Mouse (Mus musculus) myocyte (in vitro differentiated cells): ENCODE data around the gene Epor. TPM values are rescaled to one million over a fixed set of nuclear protein-coding genes. Genes with fewer than 3 reads are reported as not detected.

Source experiments
- H3K27me3 ChIP-seq: one replicate; pipeline ENCODE4 v1.6.1; 2011; ENCODE audit not compliant: control insufficient read depth, insufficient read depth, insufficient read length
- H3K36me3 ChIP-seq: one replicate; pipeline ENCODE4 v1.6.1; 2011; ENCODE audit not compliant: control insufficient read depth, insufficient read depth
- H3K4me2 ChIP-seq: one replicate; pipeline ENCODE4 v1.6.1; 2011; ENCODE audit warnings: low read depth, control low read depth
- H3K4me3 ChIP-seq: one replicate; pipeline ENCODE4 v1.5.1; 2011; ENCODE audit warnings: mild to moderate bottlenecking, control low read depth, moderate library complexity
- H3K79me2 ChIP-seq: one replicate; pipeline ENCODE4 v1.6.1; 2011; ENCODE audit not compliant: control insufficient read depth, insufficient read depth
- H3ac ChIP-seq: one replicate; pipeline ENCODE4 v1.6.1; 2011; ENCODE audit not compliant: control insufficient read depth, insufficient read length
- CEBPB ChIP-seq: IDR thresholded peaks from 2 replicates; pipeline ENCODE4 v1.6.1; 2011; ENCODE audit warnings: mild to moderate bottlenecking, moderate library complexity; ENCODE audit not compliant: poor library complexity, insufficient read depth, severe bottlenecking
- E2F4 ChIP-seq: IDR thresholded peaks from one replicate; pipeline ENCODE4 v1.6.1; 2011; ENCODE audit warnings: mild to moderate bottlenecking, control low read depth, moderate library complexity; ENCODE audit not compliant: insufficient read depth
- MAX ChIP-seq: IDR thresholded peaks from one replicate; pipeline ENCODE4 v1.6.1; 2011; ENCODE audit warnings: low read depth, mild to moderate bottlenecking, control low read depth
- MYOD1 ChIP-seq, 3 experiments: IDR thresholded peaks; one replicate each; pipeline ENCODE4 v1.6.1; 2011; ENCODE audit warnings: control low read depth in 2 of 3, low read depth in 2 of 3, mild to moderate bottlenecking in 2 of 3, moderate library complexity in 1 of 3; ENCODE audit not compliant: insufficient read length in 2 of 3, control insufficient read depth in 1 of 3
- MYOG ChIP-seq, 3 experiments: IDR thresholded peaks; one replicate each; pipeline ENCODE4 v1.6.1; 2011; ENCODE audit warnings: control low read depth in 2 of 3, low read depth in 2 of 3, mild to moderate bottlenecking in 2 of 3; ENCODE audit not compliant: insufficient read length in 2 of 3, control insufficient read depth in 1 of 3, insufficient read depth in 1 of 3
- POLR2A ChIP-seq: IDR thresholded peaks from one replicate; pipeline ENCODE4 v1.6.1; 2011; ENCODE audit warnings: low read depth, mild to moderate bottlenecking, control low read depth, moderate library complexity; ENCODE audit not compliant: insufficient read length
- POLR2AphosphoS2 ChIP-seq: IDR thresholded peaks from one replicate; pipeline ENCODE4 v1.6.1; 2011; ENCODE audit warnings: low read depth, control low read depth; ENCODE audit not compliant: insufficient read length
- REST ChIP-seq: IDR thresholded peaks from one replicate; pipeline ENCODE4 v1.6.1; 2011; ENCODE audit warnings: mild to moderate bottlenecking, control low read depth, moderate library complexity; ENCODE audit not compliant: insufficient read depth, insufficient read length
- SRF ChIP-seq: IDR thresholded peaks from one replicate; pipeline ENCODE4 v1.6.1; 2011; ENCODE audit warnings: low read depth; ENCODE audit not compliant: control insufficient read depth, insufficient read length
- TCF12 ChIP-seq: IDR thresholded peaks from one replicate; pipeline ENCODE4 v1.6.1; 2011; ENCODE audit warnings: mild to moderate bottlenecking, control low read depth; ENCODE audit not compliant: poor library complexity, insufficient read depth, severe bottlenecking
- TCF3 ChIP-seq: IDR thresholded peaks from one replicate; pipeline ENCODE4 v1.6.1; 2011; ENCODE audit warnings: low read depth, control low read depth; ENCODE audit not compliant: insufficient read length
- USF1 ChIP-seq: IDR thresholded peaks from one replicate; pipeline ENCODE4 v1.6.1; 2011; ENCODE audit warnings: low read depth, mild to moderate bottlenecking, control low read depth, moderate library complexity
- polyA plus RNA-seq: library from polyadenylated mRNA; unstranded; fragments of >200 nt; fragmentation: generic; extraction: Trizol; gene quantifications from one replicate; pipeline ENCODE4 v1.2.1, GENCODE M21; 2012; ENCODE audit warnings: missing spikeins

The Epor gene
- polyA plus RNA-seq, 1 experiment, result 3.2 TPM

DNA sequence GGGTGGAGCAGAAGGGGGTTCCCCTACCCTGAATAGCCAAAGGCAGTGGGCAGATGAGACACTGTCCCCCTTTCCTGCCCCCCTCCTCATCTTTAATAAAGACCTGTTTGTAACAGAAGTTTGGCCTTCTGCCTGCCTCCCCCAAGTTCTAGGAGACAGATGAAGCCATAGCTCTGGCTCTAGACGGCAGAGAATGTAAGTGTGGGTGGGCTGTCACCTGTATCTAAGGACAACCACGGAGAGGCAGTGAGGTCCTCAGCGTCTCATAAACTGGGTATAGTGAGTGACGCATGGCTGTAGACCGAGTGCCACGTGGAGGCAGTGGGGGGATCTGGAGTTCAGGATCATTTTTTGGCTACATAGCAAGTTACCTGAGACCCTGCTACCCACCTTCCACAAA is 14.5 kb downstream of the Epor start:
- no peak overlapping the region for H3K4me2 ChIP-seq
- H3K4me3 ChIP-seq, result no peak overlapping the region
- no peaks in the 10 kb centered on the region for H3K36me3 ChIP-seq
- no peak for TF ChIP-seq TCF3
- no peak for TF ChIP-seq REST
- TF ChIP-seq POLR2AphosphoS2, result peak; percentile 41
- H3K27me3 ChIP-seq, result no peaks in the 10 kb centered on the region
- no peaks in the 10 kb centered on the region for H3K79me2 ChIP-seq
- no peak overlapping the region for H3ac ChIP-seq

DNA sequence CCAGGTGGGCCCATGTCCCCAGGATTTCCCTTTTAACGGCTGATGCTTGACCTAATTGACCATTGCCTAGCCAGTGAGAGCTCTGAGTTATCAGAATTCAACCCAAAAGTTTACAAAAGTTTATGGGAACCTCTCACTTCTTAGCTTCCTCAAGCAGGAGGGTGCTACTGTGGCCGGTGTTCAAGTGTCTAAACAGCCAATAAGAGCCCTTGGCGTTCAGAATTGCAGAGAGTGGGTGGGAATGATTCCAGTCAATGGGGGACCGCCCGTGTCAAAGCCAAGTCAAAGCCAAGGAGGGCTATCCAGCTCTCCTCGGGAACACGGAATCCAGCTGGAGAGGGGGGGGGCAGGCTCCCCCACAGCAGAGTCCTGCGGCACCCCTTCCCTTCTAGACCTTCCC is 15.2 kb downstream of the Epor start:
- no peaks in the 10 kb centered on the region for H3K79me2 ChIP-seq
- H3K4me2 ChIP-seq, result no peak overlapping the region
- H3K27me3 ChIP-seq, result no peaks in the 10 kb centered on the region
- no peak for TF ChIP-seq SRF
- no peak for TF ChIP-seq POLR2A
- TF ChIP-seq REST, result no peak
- TF ChIP-seq CEBPB, result no peak
- TF ChIP-seq USF1, result no peak
- TF ChIP-seq MAX, result no peak
- TF ChIP-seq TCF3, result no peak
- TF ChIP-seq MYOD1 (IDR thresholded peaks at IDR 0.05; ENCODE audit: control insufficient read depth in 1 of 3, insufficient read length in 2 of 3, low read depth in 2 of 3), result no peak
- no peak for TF ChIP-seq E2F4
- TF ChIP-seq MYOG (IDR thresholded peaks at IDR 0.05; ENCODE audit: control insufficient read depth in 1 of 3, insufficient read depth in 1 of 3, insufficient read length in 2 of 3, low read depth in 2 of 3), result no peak
- TF ChIP-seq TCF12, result no peak
- TF ChIP-seq POLR2AphosphoS2, result no peak
- no peak overlapping the region for H3ac ChIP-seq
- H3K36me3 ChIP-seq, result no peaks in the 10 kb centered on the region
- H3K4me3 ChIP-seq, result no peak overlapping the region

DNA sequence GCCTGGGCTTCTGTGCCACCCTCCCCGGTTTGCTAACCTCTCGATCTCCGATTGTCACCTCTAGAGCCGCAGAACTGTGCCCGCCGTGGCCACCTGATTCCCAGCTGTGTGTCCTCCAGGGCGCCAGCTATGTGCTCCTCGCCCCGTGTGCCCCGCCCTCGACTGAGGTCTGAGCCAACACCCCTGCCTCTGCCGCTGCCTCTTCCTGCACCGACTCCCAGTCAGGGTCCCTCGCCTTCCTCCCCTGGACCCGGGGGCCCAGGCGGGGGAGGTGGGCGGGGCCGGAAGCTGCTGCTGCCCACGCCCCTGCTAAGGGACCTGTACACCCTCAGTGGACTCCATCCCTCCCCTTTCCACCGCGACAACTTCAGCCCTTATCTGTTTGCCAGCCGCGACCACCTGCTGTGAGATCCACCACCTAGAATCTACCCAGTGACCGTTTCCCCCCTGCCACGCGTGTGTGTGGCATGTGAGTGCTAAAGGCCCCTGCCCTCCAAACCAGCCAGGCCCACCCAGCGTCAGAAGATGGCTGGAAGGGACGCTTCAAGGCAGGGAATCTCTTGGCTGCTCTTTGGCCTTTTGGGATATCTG is 15.7 kb downstream of the Epor start:
- Histone ChIP-seq H3K4me2 (no peak overlapping the region), H3K4me3 (no peak overlapping the region), H3K36me3 (no peaks in the 10 kb centered on the region), H3K79me2 (no peaks in the 10 kb centered on the region), H3K27me3 (no peaks in the 10 kb centered on the region), H3ac (no peak overlapping the region)
- no peak for TF ChIP-seq TCF12
- no peak for TF ChIP-seq CEBPB
- no peak for TF ChIP-seq SRF

- H3K79me2 ChIP-seq, result no peaks in the 10 kb centered on the region
- H3K27me3 ChIP-seq, result no peaks in the 10 kb centered on the region
- no peak overlapping the region for H3K4me3 ChIP-seq
- no peak for TF ChIP-seq CEBPB
- TF ChIP-seq POLR2AphosphoS2, result peak; percentile 14
- no peak overlapping the region for H3ac ChIP-seq
- no peak overlapping the region for H3K4me2 ChIP-seq
- no peaks in the 10 kb centered on the region for H3K36me3 ChIP-seq
These were observed 19.0 kb downstream of the Epor start for GRCm38 (mm10) chr9:21944267-21944666.

- TF ChIP-seq CEBPB (no peak), MYOG (IDR thresholded peaks at IDR 0.05; ENCODE audit: control insufficient read depth in 1 of 3, insufficient read depth in 1 of 3, insufficient read length in 2 of 3, low read depth in 2 of 3) (no peak), REST (no peak), POLR2AphosphoS2 (no peak), POLR2A (no peak), MAX (no peak), MYOD1 (IDR thresholded peaks at IDR 0.05; ENCODE audit: control insufficient read depth in 1 of 3, insufficient read length in 2 of 3, low read depth in 2 of 3) (no peak), TCF3 (no peak), TCF12 (no peak), E2F4 (no peak), USF1 (no peak)
- Histone ChIP-seq H3ac (no peak overlapping the region), H3K27me3 (no peaks in the 10 kb centered on the region), H3K4me2 (no peak overlapping the region), H3K79me2 (no peaks in the 10 kb centered on the region), H3K36me3 (no peaks in the 10 kb centered on the region), H3K4me3 (no peak overlapping the region)
These were observed 19.7 kb downstream of the Epor start for GRCm38 (mm10) chr9:21943638-21944037.

DNA sequence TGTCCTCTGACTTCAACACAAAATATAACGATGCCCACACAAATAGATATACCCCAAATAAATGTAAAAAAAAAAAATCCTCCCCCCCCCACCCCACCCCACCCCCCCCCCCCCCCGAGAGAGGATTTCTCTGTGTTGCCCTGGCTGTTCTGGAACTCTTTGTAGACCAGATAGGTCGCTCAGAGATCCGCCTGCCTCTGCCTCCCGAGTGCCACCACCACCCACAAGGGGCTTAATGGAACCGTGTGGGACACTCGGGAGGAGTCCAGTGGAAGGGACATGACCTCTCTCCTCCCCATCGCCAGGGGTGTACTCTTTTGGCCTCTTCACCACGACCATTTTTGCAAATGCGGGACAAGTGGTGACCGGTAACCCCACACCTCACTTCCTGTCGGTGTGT is 20.3 kb downstream of the Epor start:
- Histone ChIP-seq H3K4me3 (no peak overlapping the region), H3K36me3 (no peaks in the 10 kb centered on the region), H3K4me2 (no peak overlapping the region), H3ac (no peak overlapping the region), H3K79me2 (no peaks in the 10 kb centered on the region), H3K27me3 (no peaks in the 10 kb centered on the region)
- TF ChIP-seq POLR2A (no peak), TCF3 (no peak), REST (no peak), CEBPB (no peak), TCF12 (no peak), MYOD1 (IDR thresholded peaks at IDR 0.05; ENCODE audit: control insufficient read depth in 1 of 3, insufficient read length in 2 of 3, low read depth in 2 of 3) (no peak), E2F4 (no peak), POLR2AphosphoS2 (no peak), MAX (no peak), USF1 (no peak), MYOG (IDR thresholded peaks at IDR 0.05; ENCODE audit: control insufficient read depth in 1 of 3, insufficient read depth in 1 of 3, insufficient read length in 2 of 3, low read depth in 2 of 3) (no peak), SRF (no peak)
